Mouse (Mus musculus) large intestine, adult 2 months (tissue): ENCODE results near the gene Hdc. TPM values are rescaled to one million over a fixed set of nuclear protein-coding genes. Genes with fewer than 3 reads are reported as not detected.
A peak's percentile ranks its signal among the peaks of the same experiment; 100 is the strongest.

Experiments
- DNase-seq: peaks from one replicate; pipeline ENCODE4 v3.0.0-alpha.2; 2012; ENCODE audit warnings: low read depth, low spot score
- WGBS: fragments of 180-500 bp; shearing (Covaris S2); methylation state at CpG from one replicate; pipeline ENCODE4 v1.1.7; 2018; 5-methylcytosine and 5-hydroxymethylcytosine counted together
- polyA plus RNA-seq: library from polyadenylated mRNA; depleted of rRNA; stranded (reverse); fragments of >200 nt; gene quantifications from 2 replicates; pipeline ENCODE4 v1.2.3, GENCODE M21; 2012; rRNA removed

Hdc gene
- polyA plus RNA-seq, 1 experiment, result 1.1 TPM

DNA sequence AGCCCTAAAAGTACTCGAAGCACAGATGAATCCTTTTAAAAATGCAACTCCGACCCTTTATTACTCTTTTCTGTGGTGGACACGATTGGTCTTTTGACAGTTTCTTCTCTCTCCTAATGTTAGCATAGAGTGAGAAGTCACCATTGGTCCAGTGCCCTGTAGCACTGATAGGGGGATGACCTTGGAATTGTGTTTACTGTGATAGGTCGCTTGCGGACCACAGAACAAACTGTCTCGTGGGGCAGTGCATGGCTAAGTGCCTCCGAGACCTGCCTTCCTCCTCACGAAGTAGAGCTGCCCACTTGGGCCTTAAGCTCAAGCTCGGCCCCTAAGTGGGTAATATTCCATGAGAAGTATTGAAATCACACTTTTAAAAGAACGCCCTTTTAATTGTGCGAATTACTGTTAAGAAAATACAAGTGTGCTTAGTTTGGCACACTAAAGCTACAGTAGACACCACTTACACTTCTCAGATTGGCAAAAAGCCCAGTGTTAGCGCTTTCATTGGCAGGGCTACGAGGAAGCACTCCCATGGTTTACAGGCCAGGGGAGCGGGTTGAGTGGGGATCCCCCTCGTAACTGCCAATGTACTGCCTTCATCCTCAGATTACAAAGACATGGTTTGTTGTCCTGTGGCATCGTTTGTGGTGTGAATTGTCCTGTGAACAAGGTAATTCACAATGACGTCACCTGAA, 55.5 kb downstream of the Hdc start:
- WGBS, result 19% methylated on average over 17 of the region's 17 CpGs
- DNase-seq, result peak; percentile 83

DNA sequence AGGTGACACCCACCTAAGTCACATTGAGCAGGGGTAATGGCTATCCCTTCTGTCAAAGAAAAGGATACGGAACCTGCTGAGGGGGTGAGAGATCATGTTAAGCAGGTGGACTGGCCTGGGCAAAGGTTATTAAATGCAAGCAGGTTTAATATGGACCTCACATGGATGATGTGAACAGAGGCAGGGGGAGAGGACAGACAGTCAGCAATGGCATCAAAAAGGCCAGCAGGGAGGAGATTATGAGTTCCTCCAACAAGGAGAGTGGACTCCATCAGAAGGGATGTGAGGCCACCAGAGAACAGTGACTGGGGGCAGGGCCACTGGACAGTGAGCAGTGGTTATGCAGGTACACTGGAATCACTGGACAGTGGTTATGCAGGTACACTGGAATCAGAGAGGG, 59.0 kb downstream of the Hdc start:
- DNase-seq, result no peak
- WGBS, result 96% methylated on average over 1 of the region's 1 CpGs

DNA sequence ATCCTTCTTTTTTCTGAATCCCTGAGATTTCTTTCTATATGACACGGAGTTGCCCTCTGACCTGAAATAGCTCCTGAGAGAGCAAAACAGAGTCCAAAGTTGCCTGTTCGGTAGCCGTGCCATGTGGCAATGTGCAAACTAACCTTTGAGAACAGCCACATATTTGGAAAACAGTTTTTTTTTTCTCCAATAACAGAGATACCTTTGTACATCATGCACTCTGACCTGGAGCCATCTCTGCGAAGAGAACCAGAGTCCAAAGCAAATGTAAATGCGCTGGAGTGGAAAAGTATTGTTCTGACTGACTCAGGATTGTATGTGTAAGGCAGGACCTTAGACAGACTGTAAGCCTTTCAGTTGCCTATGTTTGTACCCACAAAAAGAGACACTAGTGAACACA, 63.6 kb downstream of the Hdc start:
- WGBS, result 48% methylated on average over 5 of the region's 5 CpGs
- no peak for DNase-seq

DNA sequence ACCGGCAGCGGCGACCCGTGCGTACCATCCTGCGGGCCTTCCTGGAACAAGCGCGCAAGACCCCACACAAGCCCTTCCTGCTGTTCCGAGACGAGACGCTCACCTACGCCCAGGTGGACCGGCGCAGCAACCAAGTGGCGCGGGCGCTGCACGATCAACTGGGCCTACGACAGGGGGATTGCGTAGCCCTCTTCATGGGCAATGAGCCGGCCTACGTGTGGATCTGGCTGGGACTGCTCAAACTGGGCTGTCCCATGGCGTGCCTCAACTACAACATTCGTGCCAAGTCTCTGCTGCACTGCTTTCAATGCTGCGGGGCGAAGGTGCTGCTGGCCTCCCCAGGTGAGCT, 65.8 kb downstream of the Hdc start:
- DNase-seq, result no peak
- WGBS, result 3% methylated on average over 26 of the region's 26 CpGs

DNA sequence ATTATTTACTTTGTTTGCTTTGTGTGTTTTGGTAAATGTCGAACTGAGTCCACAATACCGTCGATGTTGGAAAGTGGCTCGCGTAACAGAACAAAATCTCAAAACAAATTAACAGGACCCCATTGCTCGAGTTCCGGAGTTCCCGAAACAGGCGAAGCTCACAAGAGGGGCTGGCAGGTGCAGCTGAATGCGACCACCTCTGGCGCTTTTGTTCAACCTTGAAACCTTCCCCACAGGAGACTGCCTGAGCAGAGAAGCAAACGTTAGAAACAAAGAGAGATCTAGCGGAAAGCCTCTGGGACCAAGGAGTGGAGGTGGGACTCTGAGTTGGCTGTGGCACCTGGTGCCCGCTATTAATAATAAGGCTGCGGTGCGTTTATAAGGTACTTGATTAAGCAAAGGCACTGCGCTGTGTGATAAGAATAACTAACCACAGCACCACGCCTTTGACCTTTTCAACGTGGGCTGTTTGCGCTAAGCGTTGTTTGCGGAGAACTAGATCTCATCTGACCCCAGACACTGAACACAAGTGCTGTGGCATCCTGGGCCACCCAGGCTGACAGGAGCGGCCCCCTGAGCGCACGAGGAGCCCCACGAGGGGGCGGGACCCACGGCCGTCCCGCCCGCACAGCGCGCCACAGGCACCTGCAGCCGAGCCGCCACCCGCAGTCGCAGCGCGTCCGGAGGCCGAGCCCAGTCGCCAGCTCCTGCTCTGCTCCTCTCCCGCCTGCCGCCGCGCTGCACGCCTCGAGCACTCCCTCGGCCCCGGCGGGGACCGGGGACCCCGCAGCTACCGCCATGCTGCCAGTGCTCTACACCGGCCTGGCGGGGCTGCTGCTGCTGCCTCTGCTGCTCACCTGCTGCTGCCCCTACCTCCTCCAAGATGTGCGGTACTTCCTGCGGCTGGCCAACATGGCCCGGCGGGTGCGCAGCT, 66.5 kb downstream of the Hdc start, which contains the start of gene Slc27a2:
Slc27a2 (plus strand) TSS at position 51 of the 934 bp plus-strand sequence.
- 4% methylated on average over 61 of the region's 61 CpGs for WGBS
- DNase-seq, result no peak

DNA sequence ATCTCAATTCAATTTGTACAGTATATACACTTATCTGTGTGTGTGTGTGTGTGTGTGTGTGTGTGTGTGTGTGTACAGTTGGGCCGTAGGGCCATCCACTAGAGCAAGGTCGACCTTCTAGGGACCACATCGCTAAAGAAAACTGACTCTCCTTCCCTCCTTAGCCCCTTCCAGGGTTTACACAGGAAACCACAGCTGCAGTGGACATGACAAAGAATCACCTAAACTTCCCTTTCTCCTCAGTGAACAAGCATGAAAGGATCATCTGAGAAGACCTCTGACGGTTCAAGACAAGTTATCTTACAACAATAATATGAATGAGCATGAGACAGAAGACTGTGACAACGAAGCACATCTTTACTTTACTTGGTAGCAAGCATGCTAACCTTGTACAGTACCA, 67.2 kb downstream of the Hdc start:
- 45% methylated on average over 5 of the region's 5 CpGs for WGBS
- DNase-seq, result no peak

DNA sequence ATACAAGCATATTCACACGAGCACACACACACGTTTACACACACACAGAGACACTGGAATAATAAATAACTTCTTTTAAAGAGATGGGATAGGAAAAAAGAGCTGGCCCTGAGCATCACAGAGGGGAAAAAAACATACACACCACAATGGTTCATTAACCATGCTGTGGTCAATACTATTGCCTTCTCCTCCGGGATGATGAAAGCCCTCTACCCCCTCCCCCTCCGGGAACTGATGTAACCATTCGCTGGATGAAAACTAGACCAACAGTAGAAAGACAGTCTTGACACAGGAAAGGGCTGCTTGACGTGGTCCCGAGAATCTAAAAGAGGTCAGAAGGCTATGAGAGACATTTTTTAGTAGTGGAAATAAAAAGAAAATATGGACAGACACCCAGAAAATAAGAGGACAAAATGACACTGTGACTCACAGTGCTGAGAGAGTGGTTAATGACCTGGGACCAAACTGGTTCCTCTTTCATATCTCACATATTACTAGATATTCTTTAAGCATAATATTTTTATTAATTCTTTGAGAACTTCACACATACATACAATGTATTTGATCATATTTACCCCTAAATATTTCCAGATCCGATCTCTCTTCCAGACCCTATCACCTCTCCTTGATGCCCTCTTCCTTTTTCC, 67.7 kb downstream of the Hdc start:
- WGBS, result 88% methylated on average over 8 of the region's 8 CpGs
- no peak for DNase-seq

DNA sequence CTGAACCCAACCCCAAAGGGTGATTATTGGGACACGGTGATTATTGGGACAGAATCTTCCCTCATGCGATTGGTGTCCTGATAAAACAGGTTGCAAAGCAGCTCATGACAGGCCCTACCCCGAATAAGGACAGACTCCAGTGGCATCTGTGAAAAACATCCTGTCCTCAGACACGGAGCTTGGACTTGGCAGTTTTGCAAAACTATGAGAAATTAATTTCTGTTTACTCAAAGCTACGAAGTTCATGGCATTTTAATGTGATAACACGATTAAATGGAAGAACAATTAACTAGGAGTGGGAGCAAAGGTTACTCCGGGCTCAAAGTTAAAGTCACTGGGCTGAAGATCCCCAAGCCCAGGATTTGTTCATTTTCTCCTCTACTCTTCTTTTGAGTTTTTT, 69.4 kb downstream of the Hdc start:
- WGBS, result 48% methylated on average over 7 of the region's 7 CpGs
- DNase-seq, result no peak

DNA sequence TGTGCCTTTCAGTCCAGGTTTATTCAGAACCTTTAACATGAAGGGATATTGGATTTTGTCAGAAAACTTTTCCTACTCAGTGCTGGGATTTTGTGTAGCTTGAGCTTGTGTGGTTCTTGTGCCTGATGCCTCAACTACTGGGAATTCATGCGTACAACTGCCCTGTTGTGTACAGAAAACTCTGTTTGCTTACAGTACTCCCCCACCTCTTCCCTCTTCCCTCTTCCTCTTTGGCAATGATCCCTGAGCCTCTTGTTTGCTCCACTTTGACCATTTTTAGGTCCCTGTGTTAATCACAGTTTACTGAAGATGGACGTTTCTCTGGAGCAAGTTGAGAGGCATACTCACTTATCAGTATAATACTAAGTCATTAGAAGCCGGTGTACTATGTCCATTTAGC, 72.7 kb downstream of the Hdc start:
- DNase-seq, result no peak
- 43% methylated on average over 3 of the region's 3 CpGs for WGBS

DNA sequence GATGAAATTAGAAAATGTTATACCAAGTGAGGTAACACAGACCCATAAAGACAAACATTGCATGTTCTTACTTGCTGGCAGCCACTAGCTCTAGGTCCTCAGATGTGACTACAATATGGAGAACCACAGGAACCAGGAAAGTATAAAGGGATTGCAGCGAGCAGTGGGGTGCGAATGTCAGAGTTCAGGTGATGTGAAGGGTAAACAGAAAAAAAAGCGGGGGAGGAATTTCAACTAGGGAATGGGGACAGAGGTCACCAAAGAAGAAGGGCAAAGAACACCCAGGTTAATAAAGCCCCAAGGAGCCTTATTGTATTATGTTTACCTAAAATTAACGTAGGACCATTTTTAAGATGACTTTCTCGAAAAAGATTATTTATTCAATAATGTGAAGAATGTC, 73.8 kb downstream of the Hdc start:
- DNase-seq, result no peak
- 36% methylated on average over 5 of the region's 5 CpGs for WGBS

Other genes with a start within 250 kb of the Hdc start
- gene Atp8b4, start 118.6 kb downstream of the Hdc start, polyA plus RNA-seq, result 0.09 and 0.16 TPM in 2 replicates
- 12.4 and 28.5 TPM in 2 replicates for gene Slc27a2, start 66.9 kb downstream of the Hdc start, polyA plus RNA-seq
- gene Gabpb1, start 57.0 kb upstream of the Hdc start, polyA plus RNA-seq, result 9.2 and 9.8 TPM in 2 replicates
- gene Usp8, start 88.0 kb upstream of the Hdc start, polyA plus RNA-seq, result 8.6 and 15.9 TPM in 2 replicates
- gene Usp50, start 164.2 kb upstream of the Hdc start, polyA plus RNA-seq, result 0.52 and 0.71 TPM in 2 replicates